Mouse (Mus musculus) CH12.LX (cell line): ENCODE measurements at regions not wholly inside any gene's neighbourhood (a gene's known extent, or its start where the extent isn't known, plus 50 kb on each side); places are given as distances from the start of the nearest gene placed in this dataset.

Experiments
- CHD1 ChIP-seq: IDR thresholded peaks from 2 replicates; pipeline ENCODE4 v1.6.1; 2012; ENCODE audit warnings: low read depth, low read length, improper control_type of control experiment, inconsistent platforms
- CTCF ChIP-seq, 2 experiments: IDR thresholded peaks in 1 of 2; conservative IDR thresholded peaks in 1 of 2; 2 replicates each; pipeline ENCODE4 v1.5.1; 2011 to 2012; ENCODE audit warnings: low read depth in 2 of 2, low read length in 2 of 2, improper control_type of control experiment in 1 of 2, inconsistent platforms in 1 of 2, mild to moderate bottlenecking in 1 of 2, moderate library complexity in 1 of 2
- HCFC1 ChIP-seq: IDR thresholded peaks from 2 replicates; pipeline ENCODE4 v1.6.1; 2012; ENCODE audit warnings: low read depth, mild to moderate bottlenecking, inconsistent platforms, low read length, improper control_type of control experiment
- MYC ChIP-seq: IDR thresholded peaks from 2 replicates; pipeline ENCODE4 v1.6.1; 2011; ENCODE audit warnings: low read depth, mild to moderate bottlenecking, improper control_type of control experiment, low read length
- POLR2A ChIP-seq: IDR thresholded peaks from 2 replicates; pipeline ENCODE4 v1.6.1; 2011; ENCODE audit warnings: low read depth, mild to moderate bottlenecking, improper control_type of control experiment, low read length
- SMC3 ChIP-seq: IDR thresholded peaks from 2 replicates; pipeline ENCODE4 v1.6.1; 2011; ENCODE audit warnings: low read depth, low read length, improper control_type of control experiment
- USF1 ChIP-seq: IDR thresholded peaks from 2 replicates; pipeline ENCODE4 v1.6.1; 2014; ENCODE audit warnings: low read depth, mild to moderate bottlenecking, inconsistent platforms, low read length, improper control_type of control experiment

GRCm38 (mm10) chr3:66550920-66551319, 254.3 kb upstream of the Veph1 start:
- TF ChIP-seq POLR2A = no peak
- TF ChIP-seq HCFC1 = no peak
- no peak for TF ChIP-seq CTCF (conservative IDR thresholded peaks at IDR 0.05 in 1 of 2, IDR thresholded peaks at IDR 0.05 in 1 of 2; ENCODE audit: low read depth in 2 of 2, low read length in 2 of 2)
- TF ChIP-seq USF1 = no peak
- no peak for TF ChIP-seq SMC3
- no peak for TF ChIP-seq MYC
- no peak for TF ChIP-seq CHD1
